Mouse (Mus musculus) kidney, adult 2 months (tissue): ENCODE data around the gene Mta1.

Source experiments
- CTCF ChIP-seq: fragments of 200-500 bp; conservative IDR thresholded peaks from 2 replicates; pipeline ENCODE4 v1.5.1; 2011; ENCODE audit warnings: low read depth, mild to moderate bottlenecking, control low read depth, low read length, moderate library complexity, mixed read lengths; ENCODE audit not compliant: insufficient read depth, insufficient read length
- POLR2A ChIP-seq: fragments of 200-500 bp; IDR thresholded peaks from one replicate; pipeline ENCODE4 v1.6.1; 2011; ENCODE audit warnings: low read depth, low read length, control low read depth

- TF ChIP-seq POLR2A (no peak), CTCF (no peak)
These were observed 1.6 kb downstream of the Mta1 start for GRCm38 (mm10) chr12:113099470-113100237.
